Mouse (Mus musculus): Measurements from ENCODE around the gene Slc25a45.

- TF ChIP-seq CTCF (IDR thresholded peaks at IDR 0.05; ENCODE audit: borderline replicate concordance, insufficient read depth, low read length): no peak
- no peak for TF ChIP-seq POLR2A (IDR thresholded peaks at IDR 0.05; ENCODE audit: low read depth, low read length)
These were observed 50.5 kb downstream of the Slc25a45 start for GRCm38 (mm10) chr19:5928104-5928503.
